Mouse (Mus musculus): ENCODE measurements at regions not wholly inside any gene's neighbourhood (a gene's known extent, or its start where the extent isn't known, plus 50 kb on each side); places are given as distances from the start of the nearest gene placed in this dataset.

DNA sequence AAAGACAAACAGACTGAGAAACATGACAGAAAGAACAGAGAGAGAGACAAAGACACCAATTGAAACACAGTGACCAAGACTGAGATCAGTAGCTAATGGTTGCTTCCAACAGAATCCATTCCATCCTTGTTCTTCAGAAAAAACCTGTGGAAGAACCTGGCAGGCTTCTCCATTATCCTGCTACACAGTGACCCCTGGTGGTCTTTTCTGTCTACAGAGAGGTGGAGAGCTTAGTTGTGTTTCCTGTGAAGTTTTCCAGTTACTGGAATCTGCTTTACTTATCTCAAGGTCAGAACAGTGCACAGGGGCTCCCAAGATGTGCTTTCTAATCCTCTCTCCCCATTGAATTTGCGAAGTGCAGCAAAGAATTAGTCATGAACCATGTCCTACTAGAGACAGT is 339.1 kb upstream of the Msl3l2 start:
- 13% methylated on average over 1 of the region's 1 CpGs for WGBS
- Histone ChIP-seq H3K27me3 (ENCODE audit: control insufficient read depth, insufficient read depth, low read length) (no peaks in the 10 kb centered on the region), H3K79me2 (replicated peaks; ENCODE audit: control insufficient read depth, insufficient read depth, low read length) (no peaks in the 10 kb centered on the region), H3K4me1 (ENCODE audit: control insufficient read depth, insufficient read depth, low read length) (no peaks in the 10 kb centered on the region), H3K36me3 (ENCODE audit: control insufficient read depth, insufficient read depth, low read length) (no peaks in the 10 kb centered on the region), H3K9ac (ENCODE audit: low read depth, low read length) (no peak overlapping the region), H3K27ac (no peak overlapping the region), H3K4me3 (no peak overlapping the region)
- intact Hi-C loops (cut with DNase I): loop anchor here (5.0 kb wide), 1 partner anchor 1905 kb away; no protein-coding TSS in a partner anchor
- DNase-seq: no peak
- no peak for TF ChIP-seq POLR2A (IDR thresholded peaks at IDR 0.05; ENCODE audit: insufficient read depth, low read depth, low read length)
- peak; percentile 57 for TF ChIP-seq CTCF (IDR thresholded peaks at IDR 0.05)

DNA sequence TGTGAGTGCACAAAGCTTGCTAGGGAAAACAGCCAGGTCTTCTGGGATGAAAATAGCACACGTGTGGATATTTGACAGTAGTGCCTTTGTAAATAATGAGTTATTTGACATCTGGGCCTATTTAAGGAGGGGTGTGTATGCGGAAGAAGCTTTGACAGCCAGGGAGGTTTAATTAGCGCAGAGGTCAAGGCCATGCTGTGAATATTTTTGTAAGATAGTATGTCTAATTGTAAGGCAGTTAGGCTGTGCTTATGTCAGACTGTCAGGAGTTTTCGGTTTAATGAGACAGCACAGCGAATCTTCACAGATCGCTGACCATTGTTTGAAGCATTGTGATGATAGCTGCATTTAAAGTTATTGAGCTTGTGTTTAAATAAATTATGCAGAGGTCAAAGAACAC is 337.1 kb upstream of the Msl3l2 start:
- Histone ChIP-seq H3K4me3 (no peak overlapping the region), H3K27me3 (ENCODE audit: control insufficient read depth, insufficient read depth, low read length) (no peaks in the 10 kb centered on the region), H3K9ac (ENCODE audit: low read depth, low read length) (no peak overlapping the region), H3K27ac (no peak overlapping the region), H3K4me1 (ENCODE audit: control insufficient read depth, insufficient read depth, low read length) (no peaks in the 10 kb centered on the region), H3K36me3 (ENCODE audit: control insufficient read depth, insufficient read depth, low read length) (no peaks in the 10 kb centered on the region), H3K79me2 (replicated peaks; ENCODE audit: control insufficient read depth, insufficient read depth, low read length) (no peaks in the 10 kb centered on the region)
- intact Hi-C loops (cut with DNase I): loop anchor here (5.0 kb wide), 1 partner anchor 1907 kb away; no protein-coding TSS in a partner anchor
- DNase-seq: no peak
- WGBS: 62% methylated on average over 6 of the region's 6 CpGs
- TF ChIP-seq EP300 (IDR thresholded peaks at IDR 0.05; ENCODE audit: insufficient read depth, low read depth, low read length) (no peak), POLR2A (IDR thresholded peaks at IDR 0.05; ENCODE audit: insufficient read depth, low read depth, low read length) (no peak), CTCF (IDR thresholded peaks at IDR 0.05) (no peak)

DNA sequence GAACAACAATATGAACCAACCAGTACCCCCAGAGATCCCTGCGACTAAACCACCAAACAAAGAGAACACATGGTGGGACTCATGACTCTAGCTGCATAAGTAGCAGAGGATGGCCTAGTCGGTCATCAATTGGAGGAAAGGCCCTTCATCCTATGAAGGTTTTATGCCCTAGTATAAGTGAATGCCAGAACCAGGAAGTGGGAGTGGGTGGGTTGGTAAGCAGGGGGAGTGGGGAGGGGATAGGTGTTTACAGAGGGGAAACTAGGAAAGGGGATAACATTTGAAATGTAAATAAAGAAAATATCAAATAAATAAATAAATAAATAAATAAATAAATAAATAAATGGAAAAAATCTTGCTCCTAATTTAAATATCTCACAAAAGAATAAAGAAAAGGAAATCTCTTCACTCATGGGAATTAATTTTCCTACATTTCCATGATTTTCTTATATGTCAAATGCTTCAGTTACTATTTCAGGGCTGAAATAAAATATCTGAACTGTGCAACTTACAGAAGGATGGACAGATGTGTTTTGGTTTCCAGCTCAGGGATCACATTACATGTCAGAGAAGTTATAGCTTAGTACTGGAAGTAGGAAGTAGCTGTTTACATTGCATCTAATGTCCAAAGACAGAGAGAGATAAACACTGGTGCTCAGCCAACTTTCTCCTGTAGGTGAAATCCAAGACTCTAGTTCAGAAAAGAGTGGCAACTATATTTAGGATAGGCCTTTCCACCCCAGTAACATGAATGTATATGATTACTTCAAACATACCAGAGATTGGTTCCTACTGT is 323.8 kb upstream of the Msl3l2 start:
- Histone ChIP-seq H3K4me3 (no peak overlapping the region), H3K27me3 (ENCODE audit: control insufficient read depth, insufficient read depth, low read length) (no peaks in the 10 kb centered on the region), H3K36me3 (ENCODE audit: control insufficient read depth, insufficient read depth, low read length) (no peaks in the 10 kb centered on the region), H3K27ac (no peak overlapping the region), H3K9ac (ENCODE audit: low read depth, low read length) (no peak overlapping the region), H3K4me1 (ENCODE audit: control insufficient read depth, insufficient read depth, low read length) (no peaks in the 10 kb centered on the region), H3K79me2 (replicated peaks; ENCODE audit: control insufficient read depth, insufficient read depth, low read length) (no peaks in the 10 kb centered on the region)
- TF ChIP-seq CTCF (IDR thresholded peaks at IDR 0.05) (no peak), EP300 (IDR thresholded peaks at IDR 0.05; ENCODE audit: insufficient read depth, low read depth, low read length) (no peak), POLR2A (IDR thresholded peaks at IDR 0.05; ENCODE audit: insufficient read depth, low read depth, low read length) (no peak)
- DNase-seq: no peak
- WGBS: 78% methylated on average over 2 of the region's 2 CpGs
- intact Hi-C loops (cut with DNase I): no loop called here

DNA sequence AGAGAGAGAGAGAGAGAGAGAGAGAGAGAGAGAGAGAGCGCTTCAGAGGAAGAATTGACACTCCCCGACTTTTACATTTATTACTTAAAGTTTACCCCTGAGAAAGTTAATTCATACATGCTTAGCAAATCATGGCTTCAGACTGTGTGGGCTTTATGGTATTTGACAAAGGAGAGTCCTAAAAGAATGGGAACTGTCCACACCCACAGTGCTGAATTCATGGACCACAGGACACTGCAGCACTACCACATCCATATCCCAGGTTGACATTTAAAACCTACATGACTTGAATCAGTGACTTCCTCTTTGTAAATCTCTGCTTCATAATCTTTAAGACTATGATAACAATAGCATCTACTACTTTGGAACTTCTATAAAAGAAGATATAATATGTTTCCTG is 292.8 kb upstream of the Msl3l2 start:
- TF ChIP-seq POLR2A (IDR thresholded peaks at IDR 0.05; ENCODE audit: insufficient read depth, low read depth, low read length): no peak
- TF ChIP-seq CTCF (IDR thresholded peaks at IDR 0.05): no peak
- no peak for TF ChIP-seq EP300 (IDR thresholded peaks at IDR 0.05; ENCODE audit: insufficient read depth, low read depth, low read length)
- no peak for DNase-seq
- Histone ChIP-seq H3K9ac (ENCODE audit: low read depth, low read length) (no peak overlapping the region), H3K4me1 (ENCODE audit: control insufficient read depth, insufficient read depth, low read length) (no peaks in the 10 kb centered on the region), H3K79me2 (replicated peaks; ENCODE audit: control insufficient read depth, insufficient read depth, low read length) (no peaks in the 10 kb centered on the region), H3K27ac (no peak overlapping the region), H3K36me3 (ENCODE audit: control insufficient read depth, insufficient read depth, low read length) (no peaks in the 10 kb centered on the region), H3K27me3 (ENCODE audit: control insufficient read depth, insufficient read depth, low read length) (no peaks in the 10 kb centered on the region), H3K4me3 (no peak overlapping the region)
- intact Hi-C loops (cut with DNase I): no loop called here
- WGBS: 74% methylated on average over 2 of the region's 2 CpGs

DNA sequence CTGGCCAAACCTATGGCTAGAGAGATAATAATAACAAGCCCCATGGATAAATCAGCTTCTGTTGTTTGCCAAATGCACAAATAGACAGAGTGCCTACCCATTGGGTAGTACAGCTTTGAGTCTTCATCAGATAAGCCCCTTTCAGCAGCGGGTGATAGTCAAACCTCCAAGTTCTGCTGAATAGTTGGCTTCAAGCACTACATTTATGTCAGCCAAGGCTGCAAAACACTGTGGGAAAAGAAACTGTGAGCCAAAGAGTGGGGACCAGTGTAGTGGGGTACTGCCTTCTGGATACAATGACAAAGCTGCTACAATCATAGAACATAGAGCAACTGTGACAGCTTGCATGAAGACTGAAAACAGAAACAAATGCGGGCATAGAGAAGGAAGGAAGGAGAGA is 255.4 kb upstream of the Msl3l2 start:
- H3K36me3 ChIP-seq (ENCODE audit: control insufficient read depth, insufficient read depth, low read length): no peaks in the 10 kb centered on the region
- intact Hi-C loops (cut with DNase I): no loop called here
- WGBS: 66% methylated on average over 2 of the region's 2 CpGs

DNA sequence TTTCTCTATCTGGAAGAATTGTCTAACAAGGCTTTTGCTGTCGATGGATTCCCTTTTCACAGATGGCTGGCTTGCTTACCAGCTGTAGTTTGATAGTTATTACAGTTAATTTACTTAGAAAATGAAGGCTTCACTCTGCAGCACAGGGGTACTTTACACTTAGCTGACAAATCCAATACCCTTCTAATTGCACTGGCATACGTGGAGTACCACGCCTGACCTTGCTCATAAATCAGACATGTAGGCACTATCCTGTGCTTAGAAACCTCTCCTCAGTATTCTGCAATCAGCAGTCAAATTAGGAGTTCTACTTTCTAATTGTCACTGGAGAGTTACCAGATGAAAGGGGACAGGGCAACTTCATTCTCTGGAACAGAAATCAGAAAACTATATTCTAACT is 214.1 kb upstream of the Msl3l2 start:
- Histone ChIP-seq H3K36me3 (ENCODE audit: control insufficient read depth, insufficient read depth, low read length) (no peaks in the 10 kb centered on the region), H3K4me1 (ENCODE audit: control insufficient read depth, insufficient read depth, low read length) (no peaks in the 10 kb centered on the region), H3K27me3 (ENCODE audit: control insufficient read depth, insufficient read depth, low read length) (no peaks in the 10 kb centered on the region), H3K79me2 (replicated peaks; ENCODE audit: control insufficient read depth, insufficient read depth, low read length) (no peaks in the 10 kb centered on the region), H3K27ac (no peak overlapping the region), H3K4me3 (no peak overlapping the region), H3K9ac (ENCODE audit: low read depth, low read length) (no peak overlapping the region)
- intact Hi-C loops (cut with DNase I): no loop called here
- TF ChIP-seq POLR2A (IDR thresholded peaks at IDR 0.05; ENCODE audit: insufficient read depth, low read depth, low read length) (no peak), EP300 (IDR thresholded peaks at IDR 0.05; ENCODE audit: insufficient read depth, low read depth, low read length) (no peak), CTCF (IDR thresholded peaks at IDR 0.05) (no peak)
- DNase-seq: no peak
- WGBS: 79% methylated on average over 3 of the region's 3 CpGs

More for the DNA sequence above, 255.4 kb upstream of the Msl3l2 start:
- TF ChIP-seq CTCF (IDR thresholded peaks at IDR 0.05) (no peak), POLR2A (IDR thresholded peaks at IDR 0.05; ENCODE audit: insufficient read depth, low read depth, low read length) (no peak)
- Histone ChIP-seq H3K4me3 (no peak overlapping the region), H3K9ac (ENCODE audit: low read depth, low read length) (no peak overlapping the region), H3K4me1 (ENCODE audit: control insufficient read depth, insufficient read depth, low read length) (no peaks in the 10 kb centered on the region), H3K27ac (no peak overlapping the region), H3K27me3 (ENCODE audit: control insufficient read depth, insufficient read depth, low read length) (no peaks in the 10 kb centered on the region), H3K79me2 (replicated peaks; ENCODE audit: control insufficient read depth, insufficient read depth, low read length) (no peaks in the 10 kb centered on the region)
- DNase-seq: no peak

Data from heart, adult 2 months (tissue).